Mouse (Mus musculus) liver, adult 2 months (tissue): ENCODE measurements around the gene Hoxd4. TPM values are rescaled to one million over a fixed set of nuclear protein-coding genes. Genes with fewer than 3 reads are reported as not detected.

Experiments used
- DNase-seq: peaks from one replicate; pipeline ENCODE4 v3.0.0-alpha.2; 2011; ENCODE audit warnings: low read depth, low spot score; ENCODE audit errors: extremely low read depth
- H3K27ac ChIP-seq: fragments of 200-500 bp; replicated peaks from 2 replicates; pipeline ENCODE4 v1.5.1; 2012; ENCODE audit warnings: low read depth, mild to moderate bottlenecking, control low read depth, inconsistent platforms, low read length; ENCODE audit not compliant: insufficient read depth
- H3K27me3 ChIP-seq: fragments of 200-500 bp; 2 replicates; pipeline ENCODE4 v1.6.1; 2012; ENCODE audit warnings: mild to moderate bottlenecking, moderate library complexity, low read length, inconsistent platforms; ENCODE audit not compliant: control insufficient read depth, insufficient read depth
- H3K36me3 ChIP-seq: fragments of 200-500 bp; 2 replicates; pipeline ENCODE4 v1.6.1; 2012; ENCODE audit warnings: low read length, inconsistent platforms; ENCODE audit not compliant: control insufficient read depth, insufficient read depth
- H3K4me1 ChIP-seq: fragments of 200-500 bp; 2 replicates; pipeline ENCODE4 v1.6.1; 2011; ENCODE audit warnings: low read length; ENCODE audit not compliant: control insufficient read depth, insufficient read depth
- H3K4me3 ChIP-seq: fragments of 200-500 bp; 2 replicates; pipeline ENCODE4 v1.5.1; 2011; ENCODE audit warnings: low read depth, mild to moderate bottlenecking, control low read depth, low read length, moderate library complexity; ENCODE audit not compliant: insufficient read depth
- H3K79me2 ChIP-seq: fragments of 200-500 bp; 2 replicates; pipeline ENCODE4 v1.6.1; 2012; ENCODE audit warnings: inconsistent platforms, mild to moderate bottlenecking, low read length, moderate library complexity; ENCODE audit not compliant: control insufficient read depth, insufficient read depth
- H3K9ac ChIP-seq: fragments of 200-500 bp; 2 replicates; pipeline ENCODE4 v1.6.1; 2012; ENCODE audit warnings: low read depth, mild to moderate bottlenecking, control low read depth, inconsistent platforms, low read length
- CTCF ChIP-seq: fragments of 200-500 bp; IDR thresholded peaks from 2 replicates; pipeline ENCODE4 v1.5.1; 2011; ENCODE audit warnings: low read depth, low read length, control low read depth
- POLR2A ChIP-seq: fragments of 200-500 bp; IDR thresholded peaks from 2 replicates; pipeline ENCODE4 v1.6.1; 2011; ENCODE audit warnings: low read length, control low read depth; ENCODE audit not compliant: insufficient read depth; ENCODE audit errors: extremely low read depth
- WGBS: fragments of 180-500 bp; shearing (Covaris S2); methylation state at CpG from one replicate; pipeline ENCODE4 v1.1.7; 2018; 5-methylcytosine and 5-hydroxymethylcytosine counted together
- polyA plus RNA-seq: library from polyadenylated mRNA; depleted of rRNA; stranded (reverse); fragments of >200 nt; gene quantifications from 2 replicates; pipeline ENCODE4 v1.2.3, GENCODE M21; 2012; rRNA removed
- total RNA-seq: library from RNA; depleted of rRNA; stranded (reverse); fragments of >200 nt; gene quantifications from 2 replicates; pipeline ENCODE4 v1.2.3, GENCODE M21; 2014; rRNA removed

Gene Hoxd4
- total and polyA plus RNA-seq, 2 experiments: 0.05 to 0.09 TPM

GRCm38 (mm10) chr2:74774359-74774758, 62.6 kb downstream of the Hoxd4 start:
- Histone ChIP-seq H3K9ac (no peak overlapping the region), H3K36me3 (no peaks in the 10 kb centered on the region), H3K27ac (no peak overlapping the region), H3K4me3 (no peak overlapping the region), H3K27me3 (no peaks in the 10 kb centered on the region), H3K79me2 (no peaks in the 10 kb centered on the region), H3K4me1 (no peaks in the 10 kb centered on the region)
- TF ChIP-seq CTCF (no peak), POLR2A (no peak)
- no peak for DNase-seq
- 79% methylated on average over 2 of the region's 2 CpGs for WGBS

DNA sequence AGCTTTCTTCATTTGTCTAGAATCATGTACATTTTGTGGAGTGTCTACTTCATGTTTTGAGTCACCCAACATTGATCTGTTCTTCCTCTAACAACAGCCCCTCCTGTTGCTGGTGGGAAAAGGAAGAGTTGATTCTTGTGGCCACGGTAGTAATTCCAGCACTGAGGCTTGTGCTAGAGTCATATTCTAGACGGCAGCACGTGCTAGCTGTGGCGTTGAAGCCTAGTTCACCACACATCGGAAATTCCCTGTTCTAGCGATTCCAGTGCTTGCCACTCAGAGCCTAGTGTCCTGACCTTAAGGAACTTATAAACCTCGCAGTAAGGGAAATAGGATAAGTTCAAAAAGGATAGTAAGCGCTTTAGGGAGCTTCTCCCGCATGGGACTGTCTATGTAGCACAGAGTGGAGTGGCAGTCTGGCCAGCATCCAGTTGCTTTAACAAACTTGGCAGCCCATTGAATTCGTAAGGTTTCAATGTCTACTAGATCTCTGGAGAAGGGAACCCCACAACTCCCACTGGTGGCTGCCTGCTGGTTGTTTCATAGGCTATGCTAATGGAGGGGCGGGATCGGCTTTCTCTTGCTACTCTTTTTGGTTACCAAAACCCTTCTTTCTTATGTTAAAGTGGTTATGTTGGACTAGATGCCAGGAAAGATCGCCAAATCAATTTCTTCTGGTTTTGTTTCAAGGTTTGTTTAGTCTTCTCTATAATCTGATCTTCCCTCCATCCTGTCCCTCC, 66.0 kb downstream of the Hoxd4 start:
- Histone ChIP-seq H3K27ac (no peak overlapping the region), H3K27me3 (no peaks in the 10 kb centered on the region), H3K79me2 (no peaks in the 10 kb centered on the region), H3K4me1 (no peaks in the 10 kb centered on the region), H3K9ac (no peak overlapping the region), H3K4me3 (no peak overlapping the region), H3K36me3 (no peaks in the 10 kb centered on the region)
- no peak for TF ChIP-seq CTCF
- no peak for TF ChIP-seq POLR2A
- DNase-seq: no peak
- WGBS: 74% methylated on average over 13 of the region's 13 CpGs

Other genes starting within 250 kb of the Hoxd4 start
- 6.4 and 8.3 TPM in 2 replicates for gene Lnpk, start 132.5 kb upstream of the Hoxd4 start, total RNA-seq
- 1.8 and 1.9 TPM in 2 replicates for gene Lnpk, start 132.5 kb upstream of the Hoxd4 start, polyA plus RNA-seq
- gene Evx2, start 52.4 kb upstream of the Hoxd4 start, total RNA-seq: not detected in 2 replicates
- gene Evx2, start 52.4 kb upstream of the Hoxd4 start, polyA plus RNA-seq: not detected in 2 replicates
- not detected in 2 replicates for gene Hoxd13, start 43.6 kb upstream of the Hoxd4 start, total RNA-seq
- gene Hoxd13, start 43.6 kb upstream of the Hoxd4 start, polyA plus RNA-seq: not detected in 2 replicates
- gene Hoxd12, start 36.9 kb upstream of the Hoxd4 start, total RNA-seq: not detected in 2 replicates
- gene Hoxd12, start 36.9 kb upstream of the Hoxd4 start, polyA plus RNA-seq: not detected in 2 replicates
- gene Hoxd11, start 32.4 kb upstream of the Hoxd4 start, total RNA-seq: not detected in 2 replicates
- not detected in 2 replicates for gene Hoxd11, start 32.4 kb upstream of the Hoxd4 start, polyA plus RNA-seq
- not detected in 2 replicates for gene Hoxd10, start 20.0 kb upstream of the Hoxd4 start, total RNA-seq
- not detected in 2 replicates for gene Hoxd10, start 20.0 kb upstream of the Hoxd4 start, polyA plus RNA-seq
- gene Hoxd9, start 14.2 kb upstream of the Hoxd4 start, total RNA-seq: not detected in 2 replicates
- gene Hoxd9, start 14.2 kb upstream of the Hoxd4 start, polyA plus RNA-seq: not detected in 2 replicates
- 0.07 TPM in 1 of 2 replicates, not detected in the other for gene Hoxd8, start 7.3 kb upstream of the Hoxd4 start, total RNA-seq
- 0.06 TPM in 1 of 2 replicates, not detected in the other for gene Hoxd8, start 7.3 kb upstream of the Hoxd4 start, polyA plus RNA-seq
- gene Hoxd3, start within 50 bp of the Hoxd4 start, total RNA-seq: not detected in 2 replicates
- gene Hoxd3, start within 50 bp of the Hoxd4 start, polyA plus RNA-seq: not detected in 2 replicates
- gene Gm28230, start 14.8 kb downstream of the Hoxd4 start, total RNA-seq: not detected in 2 replicates
- gene Gm28230, start 14.8 kb downstream of the Hoxd4 start, polyA plus RNA-seq: not detected in 2 replicates
- gene Hoxd1, start 51.1 kb downstream of the Hoxd4 start, total RNA-seq: not detected in 2 replicates
- gene Hoxd1, start 51.1 kb downstream of the Hoxd4 start, polyA plus RNA-seq: not detected in 2 replicates
- 51.7 and 66.2 TPM in 2 replicates for gene Mtx2, start 113.9 kb downstream of the Hoxd4 start, total RNA-seq
- 43.0 and 52.1 TPM in 2 replicates for gene Mtx2, start 113.9 kb downstream of the Hoxd4 start, polyA plus RNA-seq